Mouse (Mus musculus) heart, embryonic 12.5 days (tissue): ENCODE results near the gene Rdx. TPM values are rescaled to one million over a fixed set of nuclear protein-coding genes. Genes with fewer than 3 reads are reported as not detected.

Experiments
- ATAC-seq: fragments of 200-750 bp; cut with Nextera tagmentation; 2 replicates; pipeline ENCODE4 v1.8.0; 2017; ENCODE audit warnings: moderate TSS enrichment, moderate library complexity; ENCODE audit not compliant: insufficient number of reproducible peaks, low FRiP score
- H3K27ac ChIP-seq: fragments of 300-500 bp; sonication (generic); 2 replicates; pipeline ENCODE4 v1.5.1; 2016; ENCODE audit warnings: mild to moderate bottlenecking, moderate library complexity; ENCODE audit not compliant: poor library complexity, severe bottlenecking
- H3K27me3 ChIP-seq: fragments of 300-500 bp; sonication (generic); replicated peaks from 2 replicates; pipeline ENCODE4 v1.6.1; 2016; ENCODE audit warnings: mild to moderate bottlenecking, moderate library complexity
- H3K36me3 ChIP-seq: fragments of 300-500 bp; sonication (generic); 2 replicates; pipeline ENCODE4 v1.6.1; 2016; ENCODE audit warnings: mild to moderate bottlenecking, moderate library complexity
- H3K4me1 ChIP-seq: fragments of 300-500 bp; sonication (generic); replicated peaks from 2 replicates; pipeline ENCODE4 v1.6.1; 2016; ENCODE audit warnings: mild to moderate bottlenecking
- H3K4me2 ChIP-seq: fragments of 300-500 bp; sonication (generic); 2 replicates; pipeline ENCODE4 v1.6.1; 2016; ENCODE audit warnings: mild to moderate bottlenecking, moderate library complexity
- H3K4me3 ChIP-seq: fragments of 300-500 bp; sonication (generic); 2 replicates; pipeline ENCODE4 v1.5.1; 2016; ENCODE audit warnings: mild to moderate bottlenecking
- H3K9ac ChIP-seq: fragments of 300-500 bp; sonication (generic); 2 replicates; pipeline ENCODE4 v1.6.1; 2016; ENCODE audit warnings: mild to moderate bottlenecking, moderate library complexity
- H3K9me3 ChIP-seq: fragments of 300-500 bp; sonication (generic); replicated peaks from 2 replicates; pipeline ENCODE4 v1.6.1; 2016; ENCODE audit warnings: mild to moderate bottlenecking, moderate library complexity
- WGBS: fragments of 180-500 bp; shearing (Covaris S2); methylation state at CpG from one replicate; pipeline ENCODE4 v1.1.7; 2016; 5-methylcytosine and 5-hydroxymethylcytosine counted together
- polyA plus RNA-seq: library from polyadenylated mRNA; unstranded; fragments of >200 nt; fragmentation: Nextera tagmentation; extraction: Ambion mirVana; gene quantifications from 2 replicates; pipeline ENCODE4 v1.2.1, GENCODE M21; 2016

Gene Rdx
- polyA plus RNA-seq, 1 experiment from 2014 or later: 170 TPM

- Histone ChIP-seq H3K9ac (no peak overlapping the region), H3K36me3 (no peaks in the 10 kb centered on the region), H3K4me1 (peaks cover 23% of the 10 kb centered on the region), H3K27me3 (no peaks in the 10 kb centered on the region), H3K9me3 (no peaks in the 10 kb centered on the region), H3K4me2 (no peak overlapping the region), H3K4me3 (no peak overlapping the region), H3K27ac (peak overlapping the region; percentile 67)
- 43% methylated on average over 9 of the region's 9 CpGs for WGBS
- 0 out of 2 replicates have a peak, but pooled peaks have one; percentile 29 for ATAC-seq
Observed at GRCm38 (mm10) chr9:52028521-52029405, 18.2 kb upstream of the Rdx start.

- Histone ChIP-seq H3K27me3 (no peaks in the 10 kb centered on the region), H3K4me2 (no peak overlapping the region), H3K27ac (no peak overlapping the region), H3K36me3 (no peaks in the 10 kb centered on the region), H3K9me3 (no peaks in the 10 kb centered on the region), H3K9ac (no peak overlapping the region), H3K4me1 (peaks cover 12% of the 10 kb centered on the region), H3K4me3 (no peak overlapping the region)
- no peak for ATAC-seq
- WGBS: 60% methylated on average over 2 of the region's 2 CpGs
Observed at GRCm38 (mm10) chr9:52031501-52031900, 15.5 kb upstream of the Rdx start.

- no peaks in the 10 kb centered on the region for H3K9me3 ChIP-seq
- H3K27ac ChIP-seq: no peak overlapping the region
- no peaks in the 10 kb centered on the region for H3K36me3 ChIP-seq
- no peak overlapping the region for H3K9ac ChIP-seq
- no peak overlapping the region for H3K4me3 ChIP-seq
- H3K27me3 ChIP-seq: no peaks in the 10 kb centered on the region
- no peak for ATAC-seq
- H3K4me2 ChIP-seq: no peak overlapping the region
- H3K4me1 ChIP-seq: no peaks in the 10 kb centered on the region
- WGBS: 76% methylated on average over 1 of the region's 1 CpGs
Observed at GRCm38 (mm10) chr9:52037493-52037892, 9.5 kb upstream of the Rdx start.

- WGBS: 89% methylated on average over 2 of the region's 2 CpGs
- Histone ChIP-seq H3K27ac (no peak overlapping the region), H3K9me3 (no peaks in the 10 kb centered on the region), H3K9ac (no peak overlapping the region), H3K4me3 (no peak overlapping the region), H3K4me1 (peaks cover 2% of the 10 kb centered on the region), H3K36me3 (no peaks in the 10 kb centered on the region), H3K27me3 (no peaks in the 10 kb centered on the region), H3K4me2 (no peak overlapping the region)
- ATAC-seq: no peak
Observed at GRCm38 (mm10) chr9:52041657-52042056, 5.3 kb upstream of the Rdx start.

- WGBS: 23% methylated on average over 5 of the region's 5 CpGs
- peaks cover 17% of the 10 kb centered on the region for H3K4me1 ChIP-seq
- peak overlapping the region; percentile 97 for H3K4me3 ChIP-seq
- H3K36me3 ChIP-seq: no peaks in the 10 kb centered on the region
- no peaks in the 10 kb centered on the region for H3K9me3 ChIP-seq
- ATAC-seq: no peak
- H3K9ac ChIP-seq: peak overlapping the region; percentile 99
- 0 out of 2 replicates have a peak overlapping the region, but pooled peaks have one; percentile 99 for H3K27ac ChIP-seq
- H3K4me2 ChIP-seq: peak overlapping the region; percentile 75
- no peaks in the 10 kb centered on the region for H3K27me3 ChIP-seq
Observed at GRCm38 (mm10) chr9:52046686-52047085, 287 bp upstream of the Rdx start.

- H3K27me3 ChIP-seq: no peaks in the 10 kb centered on the region
- peak overlapping the region; percentile 99 for H3K9ac ChIP-seq
- peaks cover 24% of the 10 kb centered on the region for H3K4me1 ChIP-seq
- WGBS: under 1% methylated on average over 93 of the region's 118 CpGs
- no peaks in the 10 kb centered on the region for H3K9me3 ChIP-seq
- ATAC-seq: peak; percentile 92
- H3K4me3 ChIP-seq: peak overlapping the region; percentile 97
- peak overlapping the region; percentile 99 for H3K27ac ChIP-seq
- peak overlapping the region; percentile 75 for H3K4me2 ChIP-seq
- H3K36me3 ChIP-seq: no peaks in the 10 kb centered on the region
Observed at GRCm38 (mm10) chr9:52047821-52048649, 1.1 kb downstream of the Rdx start.

GRCm38 (mm10) chr9:52048650-52049081 is 1.7 kb downstream of the Rdx start:
- H3K27ac ChIP-seq: peak overlapping the region; percentile 99
- no peaks in the 10 kb centered on the region for H3K9me3 ChIP-seq

GRCm38 (mm10) chr9:52049605-52050004 is 2.6 kb downstream of the Rdx start:
- H3K36me3 ChIP-seq: no peaks in the 10 kb centered on the region

More at GRCm38 (mm10) chr9:52048650-52049081, 1.7 kb downstream of the Rdx start:
- ATAC-seq: peak; percentile 31; the same call in 1 of the 2 replicates
- Histone ChIP-seq H3K4me1 (peaks cover 24% of the 10 kb centered on the region), H3K4me3 (peak overlapping the region; percentile 97), H3K36me3 (no peaks in the 10 kb centered on the region), H3K4me2 (peak overlapping the region; percentile 75), H3K27me3 (no peaks in the 10 kb centered on the region), H3K9ac (peak overlapping the region; percentile 99)
- WGBS: 0% methylated on average over 60 of the region's 60 CpGs

GRCm38 (mm10) chr9:52050361-52050760 is 3.4 kb downstream of the Rdx start:
- H3K27ac ChIP-seq: no peak overlapping the region
- peak overlapping the region; percentile 75 for H3K4me2 ChIP-seq
- peak overlapping the region; percentile 33 for H3K4me3 ChIP-seq
- 11% methylated on average over 2 of the region's 2 CpGs for WGBS
- no peaks in the 10 kb centered on the region for H3K36me3 ChIP-seq
- no peak for ATAC-seq
- no peaks in the 10 kb centered on the region for H3K9me3 ChIP-seq
- H3K27me3 ChIP-seq: no peaks in the 10 kb centered on the region
- H3K9ac ChIP-seq: peak overlapping the region; percentile 54
- H3K4me1 ChIP-seq: peaks cover 27% of the 10 kb centered on the region

More at GRCm38 (mm10) chr9:52049605-52050004, 2.6 kb downstream of the Rdx start:
- ATAC-seq: no peak
- H3K9ac ChIP-seq: peak overlapping the region; percentile 99
- peak overlapping the region; percentile 75 for H3K4me2 ChIP-seq
- H3K4me3 ChIP-seq: peak overlapping the region; percentile 97
- WGBS: 0% methylated on average over 3 of the region's 3 CpGs
- H3K4me1 ChIP-seq: peaks cover 24% of the 10 kb centered on the region
- 0 out of 2 replicates have a peak overlapping the region, but pooled peaks have one; percentile 22 for H3K27ac ChIP-seq
- H3K27me3 ChIP-seq: no peaks in the 10 kb centered on the region
- no peaks in the 10 kb centered on the region for H3K9me3 ChIP-seq

- Histone ChIP-seq H3K9me3 (no peaks in the 10 kb centered on the region), H3K4me3 (0 out of 2 replicates have a peak overlapping the region, but pooled peaks have one; percentile 9), H3K27ac (no peak overlapping the region), H3K4me2 (peak overlapping the region; percentile 47), H3K9ac (no peak overlapping the region), H3K4me1 (peaks cover 26% of the 10 kb centered on the region), H3K27me3 (no peaks in the 10 kb centered on the region), H3K36me3 (no peaks in the 10 kb centered on the region)
- WGBS: 62% methylated on average over 1 of the region's 1 CpGs
- no peak for ATAC-seq
Observed at GRCm38 (mm10) chr9:52052221-52052620, 5.2 kb downstream of the Rdx start.

- no peak overlapping the region for H3K9ac ChIP-seq
- H3K27ac ChIP-seq: no peak overlapping the region
- no peaks in the 10 kb centered on the region for H3K9me3 ChIP-seq
- peaks cover 42% of the 10 kb centered on the region for H3K4me1 ChIP-seq
- ATAC-seq: no peak
- 43% methylated on average over 3 of the region's 3 CpGs for WGBS
- H3K27me3 ChIP-seq: no peaks in the 10 kb centered on the region
- H3K4me3 ChIP-seq: no peak overlapping the region
- H3K4me2 ChIP-seq: peak overlapping the region; percentile 41; the same call in 1 of the 2 replicates
- H3K36me3 ChIP-seq: no peaks in the 10 kb centered on the region
Observed at GRCm38 (mm10) chr9:52055313-52055712, 8.3 kb downstream of the Rdx start.
